Mouse (Mus musculus): ENCODE data around the gene Rftn1.

Gene Rftn1

DNA sequence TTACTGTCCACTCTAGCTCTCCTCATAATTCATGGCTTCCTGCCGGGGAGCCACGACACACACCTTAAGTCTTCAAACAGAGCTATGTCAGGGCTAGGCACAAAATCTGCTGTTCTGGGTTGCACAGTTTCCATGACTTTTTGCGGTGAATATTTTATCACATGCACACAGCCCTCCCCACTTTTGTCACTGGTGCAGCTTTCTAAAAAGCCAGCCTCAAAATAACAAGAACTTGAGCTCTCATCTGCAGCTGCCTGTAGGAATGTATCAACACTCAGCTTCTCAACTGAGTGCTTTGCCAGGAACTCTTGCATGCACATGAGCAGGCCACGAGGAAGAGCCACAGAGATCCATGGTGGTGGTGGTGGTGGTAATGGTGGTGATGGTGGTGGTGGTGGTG, 129.0 kb downstream of the Rftn1 start:
- no peak for DNase-seq

DNA sequence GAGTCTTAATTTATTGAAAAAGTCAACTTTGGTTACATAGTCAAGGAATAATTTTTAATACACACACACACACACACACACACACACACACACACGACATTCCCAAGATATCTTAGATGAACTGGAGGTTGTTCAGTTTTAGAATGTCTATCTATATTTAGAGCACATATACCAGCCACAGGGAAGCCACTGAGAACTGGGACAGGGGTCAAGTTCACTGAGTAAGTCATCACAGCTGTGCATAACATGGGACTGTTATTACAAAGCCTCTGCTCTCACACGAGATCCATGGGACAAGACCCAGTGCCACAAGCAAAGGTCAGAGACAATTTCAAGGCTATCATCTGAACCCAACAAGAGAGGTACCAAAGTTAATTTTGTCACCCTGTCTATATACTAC, 130.3 kb downstream of the Rftn1 start:
- DNase-seq, result no peak

DNA sequence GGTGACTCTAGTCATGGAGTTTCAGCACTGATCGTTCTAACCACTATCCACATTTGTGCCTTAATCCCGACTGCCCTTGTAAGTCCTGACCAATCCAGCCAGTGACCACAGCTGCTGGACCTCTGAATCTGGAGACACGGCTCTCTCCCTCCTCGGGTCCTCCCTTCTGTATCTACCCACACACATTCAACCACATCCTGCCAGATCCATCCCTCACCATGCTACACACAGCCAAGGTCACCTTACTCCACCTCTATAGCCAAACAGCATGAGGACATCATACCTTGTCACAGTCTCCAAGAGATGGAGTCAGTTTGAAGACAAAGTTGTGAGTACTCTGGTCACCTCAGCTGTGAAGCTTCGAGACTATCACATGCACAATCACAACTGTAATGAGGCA, 131.1 kb downstream of the Rftn1 start:
- no peak for DNase-seq

DNA sequence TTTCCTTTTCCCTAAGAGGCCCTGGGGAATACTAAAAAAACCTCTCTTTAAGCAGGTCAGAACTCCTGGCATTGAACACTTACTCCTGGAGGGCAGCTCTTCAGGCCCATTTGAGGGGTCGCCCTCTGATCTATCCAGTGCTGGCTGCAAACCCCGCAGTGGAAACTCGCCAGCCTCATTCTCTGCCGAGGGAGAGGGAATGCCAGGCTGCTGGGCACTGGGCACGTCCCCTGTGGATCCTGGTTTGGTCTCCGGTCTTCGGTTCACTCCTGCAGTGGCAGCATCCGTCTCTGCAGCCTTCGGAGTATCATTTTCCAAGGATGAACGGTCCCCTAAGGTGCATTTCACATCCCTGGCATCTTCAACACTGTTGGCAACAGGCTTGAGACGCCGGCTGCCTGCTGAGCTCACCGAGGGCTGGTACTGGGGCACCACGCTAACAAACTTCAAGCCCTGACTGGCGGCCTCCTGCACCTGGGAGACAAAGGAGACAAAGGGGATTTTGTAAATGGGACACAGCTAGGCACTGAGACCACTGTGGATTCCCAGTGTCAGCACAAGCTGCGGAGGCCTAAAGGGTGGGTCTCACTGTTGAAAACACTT, 135.2 kb downstream of the Rftn1 start:
- no peak for DNase-seq

GRCm38 (mm10) chr17:50054586-50054985, 135.9 kb downstream of the Rftn1 start:
- DNase-seq, result no peak

- no peak for DNase-seq
Measured at GRCm38 (mm10) chr17:50053961-50054360, 136.5 kb downstream of the Rftn1 start.

- no peak for DNase-seq
Measured at GRCm38 (mm10) chr17:50052741-50053468, 137.6 kb downstream of the Rftn1 start.

- DNase-seq, result no peak
Measured at GRCm38 (mm10) chr17:50050456-50050855, 140.0 kb downstream of the Rftn1 start.

DNA sequence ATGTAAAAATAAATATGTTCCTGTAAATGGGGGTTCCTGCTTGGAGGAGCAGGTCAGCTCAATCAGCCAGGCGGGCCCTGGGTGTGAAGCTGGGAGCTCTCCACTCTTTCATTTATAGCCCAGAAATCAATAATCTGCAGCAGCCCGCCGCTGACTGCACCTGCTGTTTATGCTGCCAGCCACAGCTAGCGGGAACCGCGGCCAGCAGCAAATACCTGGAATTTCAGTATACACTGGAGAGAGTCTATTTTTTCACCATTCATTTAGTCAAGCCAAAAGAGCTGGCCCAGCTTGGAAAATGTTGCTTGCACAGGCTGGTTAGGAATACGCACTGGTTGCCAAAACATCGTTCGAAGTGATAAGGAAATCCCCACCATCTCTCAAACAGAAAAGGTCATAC, 142.3 kb downstream of the Rftn1 start:
- DNase-seq, result no peak

DNA sequence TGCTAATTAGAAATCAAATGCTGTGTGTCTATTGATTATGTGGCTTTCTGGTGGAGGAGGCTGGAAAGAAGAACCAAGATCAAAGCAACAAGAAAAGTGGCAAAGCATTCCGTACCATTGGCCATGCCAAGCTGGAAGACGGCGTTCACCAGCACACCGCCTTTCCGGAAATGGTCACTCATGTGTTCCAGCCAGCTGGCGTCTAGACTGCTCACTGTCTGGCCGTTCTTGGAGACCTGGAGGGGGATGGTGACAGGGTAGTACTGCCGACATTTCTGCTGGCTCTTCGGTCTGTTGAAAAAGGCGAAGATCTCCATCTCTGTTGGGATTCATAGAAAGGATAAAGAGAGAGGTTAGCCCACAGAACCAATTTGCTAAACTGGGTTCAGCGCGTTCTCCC, 143.3 kb downstream of the Rftn1 start:
- no peak for DNase-seq

- no peak for DNase-seq
Measured at GRCm38 (mm10) chr17:50040727-50041410, 149.6 kb downstream of the Rftn1 start.

GRCm38 (mm10) chr17:50037882-50038665, 152.4 kb downstream of the Rftn1 start:
- DNase-seq, result no peak

- DNase-seq, result no peak
Measured at GRCm38 (mm10) chr17:50037416-50037815, 153.1 kb downstream of the Rftn1 start.

DNA sequence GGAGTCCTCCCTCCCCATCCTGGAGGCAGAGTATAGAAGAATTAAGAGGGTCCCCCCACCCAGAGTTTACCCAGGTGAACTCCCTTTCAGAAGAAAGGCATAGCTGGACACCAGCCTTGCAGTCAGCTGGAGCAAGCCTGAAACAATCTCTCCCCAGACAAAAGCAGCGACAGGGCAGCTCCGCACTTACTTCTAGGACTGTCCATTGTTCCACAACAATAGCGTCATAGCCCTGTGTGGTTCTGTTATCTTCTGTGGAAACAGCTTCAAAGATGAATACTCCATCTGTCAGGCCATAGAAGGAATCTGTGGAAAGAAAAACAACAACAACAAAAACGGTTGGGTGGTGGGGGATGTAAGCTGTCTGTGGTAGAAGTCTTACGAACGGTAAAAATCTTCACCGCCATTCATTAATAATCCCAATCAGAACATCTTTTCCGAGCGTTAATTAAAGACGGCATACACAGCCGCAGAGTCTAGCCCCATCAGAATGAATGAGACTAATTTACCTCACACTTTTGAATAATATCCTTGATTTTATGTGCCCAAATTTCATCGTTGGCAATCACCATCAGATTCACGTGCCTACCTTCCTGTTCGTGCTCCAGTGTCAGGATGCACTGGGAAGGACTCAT, 153.6 kb downstream of the Rftn1 start:
- no peak for DNase-seq

- DNase-seq, result no peak
Measured at GRCm38 (mm10) chr17:50033698-50034097, 156.8 kb downstream of the Rftn1 start.

DNA sequence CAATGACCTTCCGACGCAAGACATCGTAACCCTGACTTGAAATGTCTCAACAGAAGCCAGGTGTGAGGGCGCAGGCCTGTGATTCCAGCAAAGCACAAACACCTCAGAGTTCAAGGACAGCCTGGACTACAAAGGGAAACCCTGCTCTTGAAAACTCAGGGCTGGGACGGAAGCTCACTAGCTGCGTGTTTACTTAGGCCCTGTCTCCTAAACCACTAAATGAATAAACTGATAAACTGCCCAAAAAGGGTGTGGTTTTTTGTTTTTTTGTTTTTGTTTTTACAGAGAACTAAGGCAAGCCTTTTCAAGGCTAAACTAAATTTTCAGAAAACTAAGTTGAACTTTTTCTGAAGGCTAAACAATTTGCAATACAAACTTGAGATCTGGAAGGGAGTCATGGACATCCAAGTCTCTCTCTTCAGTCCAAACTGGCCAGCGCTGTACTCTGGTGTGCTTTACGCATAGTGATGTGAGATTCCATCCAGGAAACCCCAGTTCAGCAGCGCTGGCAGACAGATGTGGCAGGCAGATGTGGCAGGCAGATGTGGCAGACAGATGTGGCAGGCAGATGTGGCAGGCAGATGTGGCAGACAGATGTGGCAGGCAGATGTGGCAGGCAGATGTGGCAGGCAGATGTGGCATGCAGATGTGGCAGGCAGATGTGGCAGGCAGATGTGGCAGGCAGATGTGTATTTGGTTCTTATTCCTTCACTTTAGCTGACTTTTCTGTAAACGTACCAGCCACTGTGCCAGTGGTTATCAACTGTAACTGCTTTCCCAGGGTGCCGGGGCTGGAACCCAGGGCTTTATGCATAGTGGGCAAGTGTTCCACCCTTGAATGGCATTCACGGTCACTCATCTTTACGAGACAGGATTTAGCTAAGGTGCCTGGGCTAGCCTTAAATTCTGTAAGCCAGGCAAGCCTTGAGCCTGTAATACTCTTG, 158.7 kb downstream of the Rftn1 start:
- no peak for DNase-seq

- DNase-seq, result no peak
Measured at GRCm38 (mm10) chr17:50025651-50026050, 164.8 kb downstream of the Rftn1 start.

DNA sequence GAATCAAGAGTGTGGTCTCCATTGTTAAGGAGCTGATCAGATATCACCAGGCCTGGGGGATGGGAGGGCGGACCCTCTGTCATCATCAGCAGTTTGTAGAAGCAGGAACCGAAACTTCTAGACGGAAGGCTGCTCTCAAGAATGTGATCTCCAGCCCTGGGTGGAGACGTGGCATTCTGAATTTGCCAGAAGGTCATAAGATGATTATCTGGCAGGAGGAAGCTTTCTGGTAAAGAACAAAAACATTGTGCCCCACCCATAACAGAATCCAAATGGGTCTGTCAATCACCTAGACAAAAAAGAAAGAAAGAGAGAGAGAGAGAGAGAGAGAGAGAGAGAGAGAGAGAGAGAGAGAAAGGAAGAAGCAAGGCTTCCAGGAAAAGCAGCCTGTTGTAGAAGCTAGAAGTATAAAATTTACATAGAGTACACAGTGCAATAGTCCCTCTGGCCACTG, 165.3 kb downstream of the Rftn1 start:
- DNase-seq, result peak; percentile 15

- DNase-seq, result no peak
Measured at GRCm38 (mm10) chr17:50021400-50021799, 169.1 kb downstream of the Rftn1 start.

DNA sequence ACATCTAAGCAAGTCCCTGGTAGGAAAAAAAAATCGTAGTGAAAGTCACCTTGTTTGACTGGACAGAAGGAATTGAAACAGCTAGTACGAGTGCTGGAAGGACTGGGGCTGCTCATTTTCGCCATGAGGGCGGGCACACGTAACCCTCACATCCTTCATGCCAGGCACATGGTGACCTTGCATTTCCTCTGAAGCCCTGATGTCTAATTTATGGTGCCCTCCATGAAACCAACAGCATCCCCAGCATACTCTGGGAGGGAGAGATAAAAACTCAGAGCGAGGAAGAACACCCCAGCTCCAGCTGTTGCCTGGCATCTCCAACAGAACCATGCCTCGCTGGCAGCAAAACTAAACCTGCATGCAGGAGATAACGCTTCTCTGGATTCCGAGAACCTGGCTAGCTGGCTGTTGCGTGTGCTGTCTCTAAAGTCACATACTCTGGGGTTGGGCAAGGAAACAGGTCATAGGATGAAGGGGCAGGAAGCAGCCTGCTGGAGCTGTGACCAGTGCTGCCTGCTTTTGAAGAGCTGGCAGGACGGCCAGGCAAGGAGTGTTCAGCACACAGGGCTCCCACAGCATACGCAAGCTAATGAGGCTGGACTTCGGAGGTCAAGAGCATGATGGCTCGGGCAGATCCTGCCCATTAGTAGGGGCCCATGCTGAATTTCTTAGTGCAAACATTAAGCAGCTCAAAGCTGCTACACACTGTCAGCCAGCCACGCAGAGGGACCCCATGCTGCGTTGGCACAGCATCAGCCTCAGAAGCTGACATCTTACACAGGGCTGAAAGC, 170.1 kb downstream of the Rftn1 start:
- DNase-seq, result no peak

DNA sequence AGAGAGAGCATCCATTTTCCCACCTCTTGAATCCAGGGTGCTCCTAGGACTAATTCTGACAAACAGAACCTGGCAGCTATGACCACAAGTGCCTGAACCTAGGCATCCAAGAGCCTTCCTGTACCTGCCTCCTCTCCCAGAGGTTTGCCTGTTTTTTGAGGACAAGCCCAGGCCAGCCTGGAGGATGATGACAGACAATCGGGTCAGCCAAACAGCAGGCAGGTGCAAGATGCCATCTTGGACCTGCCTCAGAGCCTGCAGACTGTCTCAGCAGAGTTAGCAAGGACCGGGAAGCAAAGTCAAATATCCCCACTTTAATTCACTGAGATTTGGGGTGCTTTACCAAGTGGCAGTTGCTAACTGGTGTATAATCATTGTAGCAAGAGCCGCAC, 170.7 kb downstream of the Rftn1 start:
- DNase-seq, result no peak
